Mouse (Mus musculus): ENCODE results near the gene Dnajb6.

DNA sequence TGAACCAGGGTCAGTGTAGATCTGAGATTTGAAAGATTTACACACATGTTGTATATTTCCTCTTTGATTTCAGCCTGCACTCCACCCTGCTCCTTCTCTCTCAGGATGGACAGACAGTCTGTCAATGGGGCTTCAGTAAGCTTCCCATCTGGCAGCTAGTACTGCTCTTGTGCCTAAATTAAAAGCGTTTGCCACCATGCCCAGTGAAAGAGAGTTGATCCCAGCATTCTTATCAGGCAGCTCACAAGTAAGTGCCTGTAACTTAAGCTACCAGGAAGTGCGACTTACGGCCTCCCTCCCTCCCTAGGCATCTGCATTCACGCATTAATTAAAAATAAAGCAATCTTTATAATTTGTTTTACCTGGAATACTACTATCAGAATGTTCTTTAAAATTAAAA lies 5.6 kb downstream of the Dnajb6 start:
- TF ChIP-seq CTCF (IDR thresholded peaks at IDR 0.05; ENCODE audit: low read depth, low read length) (no peak), GATA1 (IDR thresholded peaks at IDR 0.05; ENCODE audit: borderline replicate concordance, low read length) (no peak), TAL1 (conservative IDR thresholded peaks at IDR 0.05; ENCODE audit: low read depth, low read length) (no peak)
